Mouse (Mus musculus): ENCODE results near the gene Spint1.

Spint1 gene

GRCm38 (mm10) chr2:119294411-119294810, 57.2 kb downstream of the Spint1 start:
- DNase-seq, result no peak

DNA sequence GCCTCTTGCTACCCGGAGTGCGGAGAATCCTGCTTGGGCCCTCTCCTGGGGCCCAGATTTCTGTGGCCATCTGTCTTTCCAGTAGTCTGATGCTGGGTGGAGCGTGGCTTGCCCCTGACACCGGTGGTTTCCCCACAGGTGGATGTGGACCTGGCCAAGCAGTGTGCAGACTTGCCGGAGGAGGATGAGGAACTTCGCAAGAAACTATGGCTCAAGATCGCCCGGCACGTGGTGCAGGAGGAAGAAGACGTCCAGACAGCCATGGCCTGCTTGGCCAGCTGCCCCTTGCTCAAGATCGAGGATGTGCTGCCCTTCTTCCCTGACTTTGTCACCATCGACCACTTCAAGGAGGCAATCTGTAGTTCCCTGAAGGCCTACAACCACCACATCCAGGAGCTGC, 59.6 kb downstream of the Spint1 start:
- peak; percentile 26 for DNase-seq

GRCm38 (mm10) chr2:119297506-119297905, 60.3 kb downstream of the Spint1 start:
- no peak for DNase-seq

- DNase-seq, result peak; percentile 82
Measured at GRCm38 (mm10) chr2:119298330-119298729, 61.2 kb downstream of the Spint1 start.

DNA sequence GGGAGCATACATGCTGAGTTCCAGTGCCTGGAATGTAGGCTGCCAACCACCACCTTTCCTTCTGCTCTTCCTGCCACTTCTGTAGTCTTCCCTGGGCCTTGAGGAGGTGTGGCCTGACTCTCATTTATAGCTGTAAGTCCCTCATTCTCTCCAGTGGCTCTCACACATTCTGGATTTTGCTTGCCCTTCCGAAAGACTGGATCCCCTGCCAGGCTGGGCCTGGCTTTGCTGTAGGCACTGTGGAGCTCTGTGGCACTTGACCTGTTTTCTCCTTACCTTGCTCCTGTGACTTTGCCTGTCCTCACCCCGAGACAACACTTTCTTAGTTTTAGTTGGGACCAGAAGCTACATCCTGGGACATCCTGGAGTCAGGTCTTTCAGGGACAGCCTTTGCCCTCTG, 61.7 kb downstream of the Spint1 start:
- DNase-seq, result no peak

Measured in lung, postnatal 36 days (tissue).